In the genomic region with DNA sequence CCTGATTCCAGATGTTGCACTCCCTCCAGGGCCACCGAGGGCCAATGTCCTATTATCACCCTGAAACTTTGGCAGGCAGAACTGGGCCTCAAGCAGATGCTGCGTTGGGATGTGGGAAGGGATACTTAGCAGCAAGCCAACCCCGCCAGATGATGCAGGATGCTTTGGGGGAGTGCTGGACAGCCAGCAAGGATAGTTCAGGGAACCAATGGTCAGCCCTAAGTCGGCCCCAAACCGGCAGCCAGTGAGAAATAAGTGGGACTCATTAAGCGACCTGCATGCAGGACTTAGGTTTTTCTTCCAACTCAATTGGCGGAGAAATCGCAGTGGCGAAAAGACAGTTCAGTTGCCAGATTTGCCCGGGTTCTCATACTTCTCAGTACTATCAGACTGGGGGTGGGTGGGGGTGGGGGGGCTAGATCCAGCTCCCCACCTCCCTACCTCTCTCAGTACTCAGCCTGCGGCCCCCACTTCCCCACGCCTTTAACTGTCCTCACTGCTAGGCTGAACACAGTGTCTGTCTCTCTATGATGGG, we compare ENCODE assay signal across 8 mouse cellular contexts. TPM values are rescaled to one million over a fixed set of nuclear protein-coding genes. Genes with fewer than 3 reads are reported as not detected.
DNase-seq lines count a peak whose midpoint lies in the region; ATAC-seq and TF ChIP-seq lines count a peak whose summit lies in the region.

No protein-coding gene starts in this region.

- peaks cover 53% of the 10 kb centered on the region for H3K79me3 ChIP-seq in C2C12 (ENCODE audit: low read depth)

- ATAC-seq in forebrain, embryonic 14.5 days = no peak; the same call in 1 of the 2 replicates
- no peak for ATAC-seq in intestine, embryonic 16.5 days
- ATAC-seq in inflammation-experienced regulatory T-cells, adult 6 months = no peak

- no peaks in the 10 kb centered on the region for H3K9me3 ChIP-seq in forebrain, embryonic 14.5 days (replicated peaks; ENCODE audit: control insufficient read depth, low read length)
- no peaks in the 10 kb centered on the region for H3K9me3 ChIP-seq in intestine, embryonic 16.5 days (ENCODE audit: control insufficient read depth, low read length)

- H3K79me2 ChIP-seq in C2C12 (ENCODE audit: control insufficient read depth, insufficient read depth) = peaks cover 67% of the 10 kb centered on the region
- peaks cover 33% of the 10 kb centered on the region for H3K79me2 ChIP-seq in myocyte (ENCODE audit: control insufficient read depth, insufficient read depth)

- no peak for TF ChIP-seq POLR2A in cerebellum, adult 2 months (IDR thresholded peaks at IDR 0.05; ENCODE audit: borderline replicate concordance, insufficient read depth, low read length)
- TF ChIP-seq POLR2A in myocyte (IDR thresholded peaks at IDR 0.05; ENCODE audit: insufficient read length, low read depth) = no peak

- peak overlapping the region; percentile 73 for H3K4me2 ChIP-seq in forebrain, embryonic 14.5 days (ENCODE audit: low read length)
- H3K4me2 ChIP-seq in intestine, embryonic 16.5 days (ENCODE audit: low read depth, low read length) = peak overlapping the region; percentile 89
- peak overlapping the region; percentile 77 for H3K4me2 ChIP-seq in myocyte (ENCODE audit: low read depth)

- H3ac ChIP-seq in C2C12 (ENCODE audit: control insufficient read depth, insufficient read length, low read depth) (peak overlapping the region; percentile 93), myocyte (ENCODE audit: control insufficient read depth, insufficient read length) (peak overlapping the region; percentile 68)

- H3K4me3 ChIP-seq in cerebellum, adult 2 months (replicated peaks; ENCODE audit: insufficient read depth, low read depth, low read length) = peak overlapping the region; percentile 65
- H3K4me3 ChIP-seq in C2C12 (ENCODE audit: insufficient read depth, poor library complexity, severe bottlenecking) (peak overlapping the region; percentile 79), myocyte (peak overlapping the region; percentile 51)
- peak overlapping the region; percentile 78 for H3K4me3 ChIP-seq in forebrain, embryonic 14.5 days (ENCODE audit: low read depth, low read length)
- peak overlapping the region; percentile 78 for H3K4me3 ChIP-seq in intestine, embryonic 16.5 days (ENCODE audit: low read length)

- DNase-seq in cerebellum, adult 2 months = no peak
- DNase-seq in cerebellum, postnatal 4 days (ENCODE audit: low spot score in 2 of 2) = no peak
- no peak for DNase-seq in forebrain, embryonic 14.5 days (ENCODE audit: low spot score)
- DNase-seq in layer of hippocampus, postnatal 14 days (ENCODE audit: low spot score in 2 of 2) = no peak

- no peaks in the 10 kb centered on the region for H3K27me3 ChIP-seq in cerebellum, adult 2 months (ENCODE audit: control insufficient read depth, insufficient read depth, low read length)
- H3K27me3 ChIP-seq in C2C12 (ENCODE audit: control insufficient read depth, insufficient read depth, insufficient read length) (no peaks in the 10 kb centered on the region), myocyte (ENCODE audit: control insufficient read depth, insufficient read depth, insufficient read length) (no peaks in the 10 kb centered on the region)
- H3K27me3 ChIP-seq in forebrain, embryonic 14.5 days (replicated peaks; ENCODE audit: control insufficient read depth, insufficient read depth, low read length) = no peaks in the 10 kb centered on the region
- H3K27me3 ChIP-seq in intestine, embryonic 16.5 days (replicated peaks; ENCODE audit: control insufficient read depth, insufficient read depth, low read length) = no peaks in the 10 kb centered on the region

- peaks cover 4% of the 10 kb centered on the region for H3K4me1 ChIP-seq in cerebellum, adult 2 months (ENCODE audit: control insufficient read depth, insufficient read depth, low read length)
- peaks cover 27% of the 10 kb centered on the region for H3K4me1 ChIP-seq in forebrain, embryonic 14.5 days (ENCODE audit: control insufficient read depth, insufficient read depth, low read length)
- H3K4me1 ChIP-seq in intestine, embryonic 16.5 days (ENCODE audit: control insufficient read depth, insufficient read depth, low read length) = peaks cover 51% of the 10 kb centered on the region

- TF ChIP-seq CTCF in cerebellum, adult 2 months (IDR thresholded peaks at IDR 0.05; ENCODE audit: borderline replicate concordance, insufficient read depth, low read depth, low read length) = no peak
- TF ChIP-seq CTCF in C2C12 (IDR thresholded peaks at IDR 0.05; ENCODE audit: control insufficient read depth, insufficient read depth, insufficient read length) = no peak

- peak overlapping the region; percentile 98 for H3K9ac ChIP-seq in forebrain, embryonic 14.5 days (ENCODE audit: low read length)
- H3K9ac ChIP-seq in intestine, embryonic 16.5 days (ENCODE audit: low read depth, low read length) = peak overlapping the region; percentile 95

- peak overlapping the region; percentile 21; the same call in 1 of the 2 replicates for H3K27ac ChIP-seq in cerebellum, adult 2 months (ENCODE audit: insufficient read depth, low read length)
- peak overlapping the region; percentile 95 for H3K27ac ChIP-seq in forebrain, embryonic 14.5 days (ENCODE audit: low read depth, low read length)
- H3K27ac ChIP-seq in intestine, embryonic 16.5 days (ENCODE audit: low read length) = peak overlapping the region; percentile 96

- H3K36me3 ChIP-seq in C2C12 (ENCODE audit: control insufficient read depth, insufficient read depth) (peaks cover 19% of the 10 kb centered on the region), myocyte (ENCODE audit: control insufficient read depth, insufficient read depth) (no peaks in the 10 kb centered on the region)
- no peaks in the 10 kb centered on the region for H3K36me3 ChIP-seq in forebrain, embryonic 14.5 days (ENCODE audit: control insufficient read depth, insufficient read depth, low read length)
- H3K36me3 ChIP-seq in intestine, embryonic 16.5 days (ENCODE audit: control insufficient read depth, insufficient read depth, low read length) = no peaks in the 10 kb centered on the region

- 22% methylated on average over 12 of the region's 12 CpGs for WGBS in cerebellum, adult 2 months
- WGBS in forebrain, embryonic 14.5 days = 12% methylated on average over 12 of the region's 12 CpGs
- 34% methylated on average over 12 of the region's 12 CpGs for WGBS in intestine, embryonic 16.5 days

TF ChIP-seq in C2C12, 6 proteins besides CTCF, POLR2A, EP300 and RAD21:
- no peak for TF ChIP-seq MAX (IDR thresholded peaks at IDR 0.05)
- TF ChIP-seq MYOD1 (IDR thresholded peaks at IDR 0.05; ENCODE audit: control insufficient read depth, insufficient read length, low read depth) = no peak
- no peak for TF ChIP-seq FOSL1 (IDR thresholded peaks at IDR 0.05; ENCODE audit: insufficient read depth, low read length, poor library complexity, severe bottlenecking)
- no peak for TF ChIP-seq MYOG (IDR thresholded peaks at IDR 0.05; ENCODE audit: control insufficient read depth, extremely low read depth, insufficient read length)
- no peak for TF ChIP-seq USF1 (IDR thresholded peaks at IDR 0.05; ENCODE audit: low read depth)
- TF ChIP-seq CEBPB (IDR thresholded peaks at IDR 0.05; ENCODE audit: low read depth) = no peak

TF ChIP-seq in myocyte, 11 proteins besides CTCF, POLR2A, EP300 and RAD21:
- TF ChIP-seq MYOD1 (IDR thresholded peaks at IDR 0.05; ENCODE audit: control insufficient read depth in 1 of 3, insufficient read length in 2 of 3, low read depth in 2 of 3) (no peak), REST (IDR thresholded peaks at IDR 0.05; ENCODE audit: insufficient read depth, insufficient read length) (no peak), USF1 (IDR thresholded peaks at IDR 0.05; ENCODE audit: low read depth) (no peak), MAX (IDR thresholded peaks at IDR 0.05; ENCODE audit: low read depth) (no peak)

RNA-seq across cellular contexts. Expression of a gene that starts 14.0 kb away (rescaled TPM):
- 38.3 and 40.9 TPM in 2 replicates for polyA plus RNA-seq in cerebellum, adult 2 months (2012; rRNA removed)
- polyA plus RNA-seq in C2C12 (2012; fragmentation: generic; extraction: Trizol) (41.2 TPM), myocyte (2012; fragmentation: generic; extraction: Trizol) (17.4 TPM)
- polyA plus RNA-seq in forebrain, embryonic 14.5 days (2014; fragmentation: Nextera tagmentation; extraction: Ambion mirVana) = 19.5 and 20.0 TPM in 2 replicates
- polyA plus RNA-seq in intestine, embryonic 16.5 days (2015; fragmentation: Nextera tagmentation; extraction: Ambion mirVana) = 15.8 and 18.2 TPM in 2 replicates
- 10 to 100 TPM; 24.9 to 25.0 TPM for total RNA-seq in layer of hippocampus, postnatal 14 days (2021)
- polyA plus RNA-seq in inflammation-experienced regulatory T-cells, adult 6 months (2017; shearing (Covaris generic)) = 10 to 100 TPM; 47.2 to 80.6 (median 77.9) TPM

RNA-seq across cellular contexts. Expression of a gene that starts 52.0 kb away (rescaled TPM):
- 129 and 133 TPM in 2 replicates for polyA plus RNA-seq in cerebellum, adult 2 months (2012; rRNA removed)
- 148 TPM for polyA plus RNA-seq in C2C12 (2012; fragmentation: generic; extraction: Trizol)
- 65.4 and 69.1 TPM in 2 replicates for polyA plus RNA-seq in forebrain, embryonic 14.5 days (2014; fragmentation: Nextera tagmentation; extraction: Ambion mirVana)
- 25.4 and 26.9 TPM in 2 replicates for polyA plus RNA-seq in intestine, embryonic 16.5 days (2015; fragmentation: Nextera tagmentation; extraction: Ambion mirVana)
- polyA plus RNA-seq in myocyte (2012; fragmentation: generic; extraction: Trizol) = 52.7 TPM
- 100 to 1,000 TPM; 131 to 147 TPM for total RNA-seq in layer of hippocampus, postnatal 14 days (2021)
- 10 to 100 TPM; 30.1 to 34.1 (median 30.8) TPM for polyA plus RNA-seq in inflammation-experienced regulatory T-cells, adult 6 months (2017; shearing (Covaris generic))

Comparison
In these comparisons a context has a peak if more than half of its experiments do, and no peak if none do; other contexts are left out.
1. H3K27ac ChIP-seq: peak in every context shown above with its lines; median percentile 96 in intestine, embryonic 16.5 days; 95 in forebrain, embryonic 14.5 days; 21 in cerebellum, adult 2 months.